Mouse (Mus musculus): ENCODE measurements around the gene Defb45.
A peak's percentile ranks its signal among the peaks of the same experiment; 100 is the strongest.

Defb45 gene

GRCm38 (mm10) chr2:152601275-152601960 lies 2.2 kb upstream of the Defb45 start:
- no peak overlapping the region for H3K4me3 ChIP-seq (replicated peaks; ENCODE audit: low read length)
- TF ChIP-seq CTCF (conservative IDR thresholded peaks at IDR 0.05; ENCODE audit: low read length) (peak; percentile 74), POU5F1 (IDR thresholded peaks at IDR 0.05; ENCODE audit: borderline replicate concordance, low read length) (no peak), NANOG (IDR thresholded peaks at IDR 0.05; ENCODE audit: borderline replicate concordance, low read length) (no peak)
- peaks cover 10% of the 10 kb centered on the region for H3K27me3 ChIP-seq (ENCODE audit: insufficient read depth, low read length)
- no peaks in the 10 kb centered on the region for H3K9me3 ChIP-seq (ENCODE audit: low read length)
- no peaks in the 10 kb centered on the region for H3K36me3 ChIP-seq (ENCODE audit: insufficient read depth, low read length)
- peaks cover 9% of the 10 kb centered on the region; the same call in 1 of the 2 replicates for H3K4me1 ChIP-seq (replicated peaks; ENCODE audit: low read depth, low read length)

GRCm38 (mm10) chr2:152600076-152600475 lies 877 bp upstream of the Defb45 start:
- Histone ChIP-seq H3K9me3 (ENCODE audit: low read length) (no peaks in the 10 kb centered on the region), H3K4me1 (replicated peaks; ENCODE audit: low read depth, low read length) (peaks cover 9% of the 10 kb centered on the region; the same call in 1 of the 2 replicates), H3K27me3 (ENCODE audit: insufficient read depth, low read length) (peaks cover 5% of the 10 kb centered on the region), H3K4me3 (replicated peaks; ENCODE audit: low read length) (no peak overlapping the region), H3K36me3 (ENCODE audit: insufficient read depth, low read length) (no peaks in the 10 kb centered on the region)
- TF ChIP-seq CTCF (conservative IDR thresholded peaks at IDR 0.05; ENCODE audit: low read length), result no peak
- no peak for TF ChIP-seq POU5F1 (IDR thresholded peaks at IDR 0.05; ENCODE audit: borderline replicate concordance, low read length)
- no peak for TF ChIP-seq NANOG (IDR thresholded peaks at IDR 0.05; ENCODE audit: borderline replicate concordance, low read length)

DNA sequence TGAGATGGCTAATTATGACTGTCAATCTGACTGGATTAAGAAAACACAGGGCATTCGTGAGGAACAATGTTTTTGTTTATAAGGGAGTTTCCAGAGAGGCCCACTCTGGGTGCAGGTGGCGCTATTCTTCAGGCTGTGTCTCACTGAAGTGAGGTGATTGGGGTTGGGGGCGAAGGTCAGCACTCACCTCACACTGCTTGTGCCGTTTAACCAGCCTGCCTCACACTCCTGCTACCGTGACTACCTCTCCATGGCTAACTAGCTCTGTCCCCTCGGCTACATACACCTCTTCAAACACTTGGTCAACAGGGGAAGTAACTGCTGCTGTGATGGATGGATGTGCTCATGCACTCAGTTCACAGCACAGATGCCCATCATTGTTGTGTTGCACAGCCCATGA lies 10.2 kb downstream of the Defb45 start:
- Histone ChIP-seq H3K27me3 (ENCODE audit: insufficient read depth, low read length) (no peaks in the 10 kb centered on the region), H3K4me1 (replicated peaks; ENCODE audit: low read depth, low read length) (no peaks in the 10 kb centered on the region), H3K9me3 (ENCODE audit: low read length) (no peaks in the 10 kb centered on the region), H3K4me3 (replicated peaks; ENCODE audit: low read length) (no peak overlapping the region), H3K36me3 (ENCODE audit: insufficient read depth, low read length) (no peaks in the 10 kb centered on the region)
- TF ChIP-seq POU5F1 (IDR thresholded peaks at IDR 0.05; ENCODE audit: borderline replicate concordance, low read length) (no peak), NANOG (IDR thresholded peaks at IDR 0.05; ENCODE audit: borderline replicate concordance, low read length) (no peak), CTCF (conservative IDR thresholded peaks at IDR 0.05; ENCODE audit: low read length) (no peak)

GRCm38 (mm10) chr2:152588450-152588849 lies 10.7 kb downstream of the Defb45 start:
- no peaks in the 10 kb centered on the region for H3K27me3 ChIP-seq (ENCODE audit: insufficient read depth, low read length)
- TF ChIP-seq NANOG (IDR thresholded peaks at IDR 0.05; ENCODE audit: borderline replicate concordance, low read length) (no peak), CTCF (conservative IDR thresholded peaks at IDR 0.05; ENCODE audit: low read length) (no peak), POU5F1 (IDR thresholded peaks at IDR 0.05; ENCODE audit: borderline replicate concordance, low read length) (no peak)

DNA sequence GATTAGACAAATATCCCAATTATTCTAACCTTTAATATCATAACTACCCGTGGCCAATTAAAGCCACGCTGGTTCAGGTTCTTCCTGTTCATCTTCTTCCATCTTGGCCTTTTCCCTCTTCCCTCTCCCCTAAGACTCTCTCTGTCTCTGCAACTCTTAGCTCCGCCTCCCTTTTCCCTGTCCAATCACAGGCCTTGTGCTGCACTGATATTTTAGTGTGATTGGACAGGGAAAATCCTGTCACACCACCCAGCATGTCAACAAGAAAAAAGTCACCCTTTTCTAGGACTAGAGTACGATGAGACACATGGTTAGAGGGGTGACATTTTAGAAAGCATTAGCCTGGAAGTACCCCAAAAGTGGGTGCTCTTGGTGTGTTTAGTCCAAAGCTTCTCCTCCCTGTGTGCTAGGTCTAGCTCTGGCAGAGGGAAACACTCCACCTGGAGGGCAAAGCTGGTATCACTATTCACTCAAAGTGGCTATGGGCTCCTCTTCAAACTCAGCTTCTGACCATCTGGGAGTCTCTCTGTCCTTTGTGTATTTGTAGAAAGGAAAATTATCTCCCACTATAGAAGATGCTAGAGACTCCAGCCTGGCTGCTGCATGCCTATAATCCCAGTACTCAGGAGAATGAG lies 12.2 kb downstream of the Defb45 start:
- Histone ChIP-seq H3K27me3 (ENCODE audit: insufficient read depth, low read length) (no peaks in the 10 kb centered on the region), H3K36me3 (ENCODE audit: insufficient read depth, low read length) (no peaks in the 10 kb centered on the region), H3K4me3 (replicated peaks; ENCODE audit: low read length) (no peak overlapping the region), H3K9me3 (ENCODE audit: low read length) (no peaks in the 10 kb centered on the region), H3K4me1 (replicated peaks; ENCODE audit: low read depth, low read length) (no peaks in the 10 kb centered on the region)
- TF ChIP-seq CTCF (conservative IDR thresholded peaks at IDR 0.05; ENCODE audit: low read length) (peak; percentile 49), NANOG (IDR thresholded peaks at IDR 0.05; ENCODE audit: borderline replicate concordance, low read length) (no peak), POU5F1 (IDR thresholded peaks at IDR 0.05; ENCODE audit: borderline replicate concordance, low read length) (no peak)

More at GRCm38 (mm10) chr2:152588450-152588849, 10.7 kb downstream of the Defb45 start:
- Histone ChIP-seq H3K4me3 (replicated peaks; ENCODE audit: low read length) (no peak overlapping the region), H3K4me1 (replicated peaks; ENCODE audit: low read depth, low read length) (no peaks in the 10 kb centered on the region), H3K9me3 (ENCODE audit: low read length) (no peaks in the 10 kb centered on the region), H3K36me3 (ENCODE audit: insufficient read depth, low read length) (no peaks in the 10 kb centered on the region)

DNA sequence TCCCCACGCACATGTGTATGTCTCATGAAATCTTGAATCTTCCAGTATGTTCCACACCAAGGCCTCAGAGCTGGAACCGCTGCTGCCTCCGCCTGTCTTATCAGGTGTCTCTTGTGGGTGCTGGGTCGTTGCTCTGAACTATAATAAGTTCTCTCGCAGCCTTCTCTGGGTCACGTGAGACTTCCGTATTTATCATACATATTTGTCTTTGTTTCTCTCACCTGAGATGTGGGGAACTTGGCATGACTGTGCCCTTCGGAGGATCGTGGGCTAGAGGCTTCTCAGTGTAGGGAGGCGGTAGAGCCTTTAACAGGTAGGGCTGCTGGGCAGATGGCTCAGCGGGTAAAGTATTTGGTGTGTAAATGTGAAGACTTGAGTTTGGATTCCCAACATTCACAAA lies 18.6 kb downstream of the Defb45 start:
- Histone ChIP-seq H3K36me3 (ENCODE audit: insufficient read depth, low read length) (no peaks in the 10 kb centered on the region), H3K4me3 (replicated peaks; ENCODE audit: low read length) (no peak overlapping the region), H3K27me3 (ENCODE audit: insufficient read depth, low read length) (peaks cover 7% of the 10 kb centered on the region), H3K4me1 (replicated peaks; ENCODE audit: low read depth, low read length) (no peaks in the 10 kb centered on the region), H3K9me3 (ENCODE audit: low read length) (no peaks in the 10 kb centered on the region)
- TF ChIP-seq POU5F1 (IDR thresholded peaks at IDR 0.05; ENCODE audit: borderline replicate concordance, low read length) (no peak), CTCF (conservative IDR thresholded peaks at IDR 0.05; ENCODE audit: low read length) (no peak), NANOG (IDR thresholded peaks at IDR 0.05; ENCODE audit: borderline replicate concordance, low read length) (no peak)

DNA sequence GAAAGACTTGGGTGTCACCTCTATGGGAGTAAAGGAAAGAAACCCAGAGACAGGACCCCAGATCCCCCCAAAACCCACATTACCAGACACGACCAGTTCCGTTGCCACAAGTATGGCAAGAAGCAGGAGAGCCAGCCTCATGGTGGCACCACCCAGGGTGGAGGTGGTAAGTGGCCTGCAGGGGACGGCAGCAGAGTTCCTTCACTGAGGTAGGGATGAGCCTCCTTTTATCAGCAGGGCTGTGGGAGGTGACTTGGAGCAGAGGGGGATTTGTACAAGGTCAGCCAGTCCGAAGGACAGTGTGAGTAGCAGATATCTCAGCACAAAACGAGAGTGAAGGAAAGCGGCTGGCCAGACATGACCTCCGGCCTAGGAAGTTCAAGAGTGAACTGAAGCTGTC lies 19.1 kb downstream of the Defb45 start, which contains the start of gene Defb19:
Gene Defb19 (minus strand): TSS at position 206 of the 400 bp plus-strand sequence.
- H3K36me3 ChIP-seq (ENCODE audit: insufficient read depth, low read length), result no peaks in the 10 kb centered on the region
- H3K4me1 ChIP-seq (replicated peaks; ENCODE audit: low read depth, low read length), result no peaks in the 10 kb centered on the region
- no peak within 1 kb of the TSS for H3K4me3 ChIP-seq (replicated peaks; ENCODE audit: low read length)
- H3K9me3 ChIP-seq (ENCODE audit: low read length), result no peaks in the 10 kb centered on the region
- TF ChIP-seq POU5F1 (IDR thresholded peaks at IDR 0.05; ENCODE audit: borderline replicate concordance, low read length) (no peak), CTCF (conservative IDR thresholded peaks at IDR 0.05; ENCODE audit: low read length) (no peak), NANOG (IDR thresholded peaks at IDR 0.05; ENCODE audit: borderline replicate concordance, low read length) (no peak)
- peaks cover 7% of the 10 kb centered on the region for H3K27me3 ChIP-seq (ENCODE audit: insufficient read depth, low read length)

GRCm38 (mm10) chr2:152573484-152573883 lies 25.7 kb downstream of the Defb45 start:
- Histone ChIP-seq H3K4me1 (replicated peaks; ENCODE audit: low read depth, low read length) (no peaks in the 10 kb centered on the region), H3K4me3 (replicated peaks; ENCODE audit: low read length) (no peak overlapping the region), H3K27me3 (ENCODE audit: insufficient read depth, low read length) (peaks cover 5% of the 10 kb centered on the region; the same call in 1 of the 2 replicates), H3K9me3 (ENCODE audit: low read length) (peaks cover 4% of the 10 kb centered on the region; the same call in 1 of the 2 replicates), H3K36me3 (ENCODE audit: insufficient read depth, low read length) (no peaks in the 10 kb centered on the region)
- TF ChIP-seq CTCF (conservative IDR thresholded peaks at IDR 0.05; ENCODE audit: low read length), result no peak
